Mouse (Mus musculus) urinary bladder, adult 18-20 months (tissue): ENCODE measurements around the gene Pex11b.
"Not testable (repeated sequence)": the region's sequence is repeated elsewhere in the genome, so short reads cannot be mapped to it uniquely, and the experiment has no call there.

ENCODE experiments used
- DNase-seq, 2 experiments: peaks; one replicate each; pipeline ENCODE4 v3.0.0; 2022; ENCODE audit warnings: low spot score in 2 of 2, mixed read lengths in 2 of 2

Pex11b gene

DNA sequence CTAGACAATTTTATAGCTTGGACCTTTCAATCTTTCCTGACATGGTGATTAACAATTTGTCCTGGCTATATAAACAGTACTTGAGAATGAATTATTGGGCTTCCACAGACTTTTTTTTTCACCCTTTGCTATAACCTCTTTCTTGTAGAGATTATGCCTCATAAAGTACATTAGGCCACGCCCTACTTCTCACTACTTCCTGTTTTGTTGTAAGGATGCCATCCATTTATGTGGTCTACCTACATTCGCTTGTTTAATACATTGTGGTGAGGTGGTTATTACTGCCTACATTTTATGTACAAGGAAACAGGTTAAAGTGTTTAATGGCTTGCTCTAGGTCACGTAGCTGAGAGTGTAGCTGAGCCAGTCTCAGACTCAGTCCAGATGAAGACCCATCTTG lies 40.0 kb downstream of the Pex11b start:
- no peak for DNase-seq

- no peak for DNase-seq
These were observed 40.5 kb downstream of the Pex11b start for GRCm38 (mm10) chr3:96675690-96676089.

- no peak for DNase-seq
These were observed 43.3 kb downstream of the Pex11b start for GRCm38 (mm10) chr3:96678456-96678855.

- peak; percentile 64 to 65 for DNase-seq
These were observed 44.0 kb downstream of the Pex11b start for GRCm38 (mm10) chr3:96679159-96679674.

DNA sequence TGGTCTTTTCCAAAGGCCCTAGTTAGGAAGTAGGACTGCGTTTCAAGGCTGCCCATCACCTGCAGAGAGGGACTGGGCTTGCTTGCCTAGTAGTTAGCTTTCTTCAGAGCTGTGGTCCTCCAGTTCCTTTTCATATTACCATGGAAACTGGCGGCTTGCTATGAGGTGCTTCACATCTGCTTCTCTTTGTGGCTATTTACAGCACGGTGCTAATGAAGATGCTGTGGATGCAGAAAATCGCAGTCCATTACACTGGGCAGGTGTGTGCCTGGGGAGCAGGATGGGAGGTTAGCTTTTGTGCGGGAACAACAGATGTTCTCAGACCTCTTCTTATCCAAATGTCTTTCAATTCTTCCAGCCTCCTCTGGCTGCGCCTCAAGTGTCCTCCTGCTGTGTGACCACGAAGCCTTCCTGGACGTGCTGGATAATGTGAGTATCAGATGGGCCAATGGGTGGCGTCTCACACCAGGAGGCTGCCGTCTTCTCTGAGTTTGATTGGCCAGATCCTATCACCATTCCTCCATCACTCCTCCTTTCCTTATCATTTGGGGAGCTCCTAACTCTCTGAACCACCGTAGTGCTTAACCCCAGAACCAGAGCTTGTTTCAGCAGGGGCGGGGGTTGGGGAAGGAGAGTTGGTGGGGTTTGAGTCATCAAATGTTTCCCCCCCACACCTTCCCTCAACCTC lies 45.2 kb downstream of the Pex11b start:
- no peak for DNase-seq

GRCm38 (mm10) chr3:96683496-96683895 lies 48.3 kb downstream of the Pex11b start:
- no peak for DNase-seq

DNA sequence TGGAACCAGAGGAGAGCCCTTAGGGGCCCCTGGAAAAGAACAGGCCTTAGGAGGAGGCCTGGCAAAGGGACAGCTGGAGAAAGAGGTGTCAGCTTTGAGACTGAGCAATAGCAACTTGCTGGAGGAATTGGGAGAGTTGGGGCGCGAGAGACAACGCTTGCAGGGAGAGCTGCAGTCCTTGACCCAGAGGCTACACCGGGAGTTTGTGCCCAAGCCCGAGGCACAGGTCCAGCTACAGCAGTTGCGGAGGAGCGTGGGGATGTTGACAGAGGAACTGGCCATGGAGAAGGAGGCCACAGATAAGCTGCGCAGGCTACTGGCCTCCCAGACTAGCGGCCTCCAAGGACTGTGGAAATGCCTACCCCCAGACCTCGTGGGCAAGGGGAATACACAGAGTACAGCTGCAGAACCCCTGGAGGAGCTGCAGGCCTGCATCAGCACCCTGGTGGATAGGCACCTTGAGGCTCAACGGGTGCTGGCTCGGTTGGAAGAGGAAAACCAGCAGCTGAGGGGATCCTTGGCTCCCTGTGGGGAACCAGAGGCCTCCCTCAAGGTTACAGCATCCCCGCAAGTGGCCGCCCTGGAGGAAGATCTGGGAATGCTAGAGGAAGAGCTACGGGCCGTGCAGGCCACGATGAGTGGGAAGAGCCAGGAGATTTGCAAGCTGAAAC lies 49.1 kb downstream of the Pex11b start:
- DNase-seq = no peak

DNA sequence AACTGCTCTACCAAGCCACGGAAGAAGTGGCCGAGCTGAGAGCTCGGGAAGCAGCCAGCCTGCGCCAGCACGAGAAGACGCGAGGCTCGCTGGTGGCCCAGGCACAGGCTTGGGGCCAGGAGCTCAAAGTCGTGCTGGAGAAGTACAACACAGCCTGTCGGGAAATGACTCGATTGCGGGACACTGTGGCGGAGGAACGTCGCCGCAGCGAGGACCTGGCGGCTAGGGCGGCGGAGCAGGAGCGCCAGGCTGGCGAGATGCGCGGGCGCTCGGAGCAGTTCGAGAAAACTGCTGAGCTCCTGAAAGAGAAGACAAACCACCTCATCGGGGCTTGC lies 49.6 kb downstream of the Pex11b start:
- DNase-seq = no peak

- not testable (repeated sequence) for DNase-seq
These were observed 50.9 kb downstream of the Pex11b start for GRCm38 (mm10) chr3:96686057-96686456.

GRCm38 (mm10) chr3:96688854-96689253 lies 53.7 kb downstream of the Pex11b start:
- DNase-seq = no peak

- no peak for DNase-seq
These were observed 55.1 kb downstream of the Pex11b start for GRCm38 (mm10) chr3:96690298-96690697.

- DNase-seq = no peak
These were observed 57.3 kb downstream of the Pex11b start for GRCm38 (mm10) chr3:96692506-96692905.

- no peak for DNase-seq
These were observed 58.4 kb downstream of the Pex11b start for GRCm38 (mm10) chr3:96693579-96693978.
